8 mouse cellular contexts compared by ENCODE assay signal in genomic region chr15:98868346-98869063, GRCm38 (mm10). TPM values are rescaled to one million over a fixed set of nuclear protein-coding genes. Genes with fewer than 3 reads are reported as not detected.
DNase-seq lines count a peak whose midpoint lies in the region; ATAC-seq and TF ChIP-seq lines count a peak whose summit lies in the region.

No protein-coding gene starts in this region.

- H3K4me3 ChIP-seq in E14TG2a.4 (replicated peaks; ENCODE audit: low read length), result peak overlapping the region; percentile 99
- peak overlapping the region; percentile 89 for H3K4me3 ChIP-seq in heart, embryonic 16.5 days (ENCODE audit: low read length)
- H3K4me3 ChIP-seq in liver, postnatal 0 days (ENCODE audit: low read depth, low read length), result peak overlapping the region; percentile 87

- DNase-seq in heart, adult 11 months, result peak; percentile 91
- DNase-seq in heart, adult 18-20 months, result no peak
- peak; percentile 14 for DNase-seq in liver, postnatal 0 days
- no peak for DNase-seq in cerebellum, postnatal 14 days
- no peak for DNase-seq in urinary bladder, adult 18-20 months (ENCODE audit: low spot score in 2 of 2)
- no peak for DNase-seq in thymus, postnatal 10 days (ENCODE audit: low spot score in 2 of 2)

- H3K4me1 ChIP-seq in E14TG2a.4 (replicated peaks; ENCODE audit: low read depth, low read length), result peaks cover 67% of the 10 kb centered on the region
- peaks cover 36% of the 10 kb centered on the region for H3K4me1 ChIP-seq in heart, embryonic 16.5 days (ENCODE audit: control insufficient read depth, insufficient read depth, low read length)
- H3K4me1 ChIP-seq in liver, postnatal 0 days (ENCODE audit: insufficient read depth), result peaks cover 32% of the 10 kb centered on the region

- no peaks in the 10 kb centered on the region for H3K9me3 ChIP-seq in E14TG2a.4 (ENCODE audit: low read length)
- H3K9me3 ChIP-seq in heart, embryonic 16.5 days (replicated peaks; ENCODE audit: control insufficient read depth, low read length), result no peaks in the 10 kb centered on the region
- no peaks in the 10 kb centered on the region for H3K9me3 ChIP-seq in liver, postnatal 0 days (ENCODE audit: low read length)

- H3K27ac ChIP-seq in heart, embryonic 16.5 days (ENCODE audit: low read length), result peak overlapping the region; percentile 98
- H3K27ac ChIP-seq in liver, postnatal 0 days (ENCODE audit: low read depth), result peak overlapping the region; percentile 68

- peak overlapping the region; percentile 99 for H3K4me2 ChIP-seq in heart, embryonic 16.5 days (ENCODE audit: low read depth, low read length)
- H3K4me2 ChIP-seq in liver, postnatal 0 days (ENCODE audit: low read depth, low read length), result peak overlapping the region; percentile 98

- no peak for ATAC-seq in heart, embryonic 16.5 days (replicated peaks; ENCODE audit: extremely low read depth, insufficient read depth, low FRiP score)
- ATAC-seq in liver, postnatal 0 days, result no peak

- no peaks in the 10 kb centered on the region for H3K27me3 ChIP-seq in E14TG2a.4 (ENCODE audit: insufficient read depth, low read length)
- no peaks in the 10 kb centered on the region for H3K27me3 ChIP-seq in heart, embryonic 16.5 days (ENCODE audit: control insufficient read depth, insufficient read depth, low read length)
- no peaks in the 10 kb centered on the region for H3K27me3 ChIP-seq in liver, postnatal 0 days (ENCODE audit: insufficient read depth, low read length)

- H3K9ac ChIP-seq in heart, embryonic 16.5 days (ENCODE audit: low read length), result peak overlapping the region; percentile 99
- peak overlapping the region; percentile 99 for H3K9ac ChIP-seq in liver, postnatal 0 days (replicated peaks)

- TF ChIP-seq EP300 in liver, postnatal 0 days (IDR thresholded peaks at IDR 0.05; ENCODE audit: low read depth), result no peak

- peaks cover 63% of the 10 kb centered on the region for H3K36me3 ChIP-seq in E14TG2a.4 (ENCODE audit: insufficient read depth, low read length)
- peaks cover 30% of the 10 kb centered on the region for H3K36me3 ChIP-seq in heart, embryonic 16.5 days (ENCODE audit: control insufficient read depth, insufficient read depth)
- peaks cover 36% of the 10 kb centered on the region for H3K36me3 ChIP-seq in liver, postnatal 0 days (replicated peaks; ENCODE audit: insufficient read depth, low read length)

- no peak for TF ChIP-seq CTCF in E14TG2a.4 (conservative IDR thresholded peaks at IDR 0.05; ENCODE audit: low read length)
- TF ChIP-seq CTCF in liver, postnatal 0 days (IDR thresholded peaks at IDR 0.05; ENCODE audit: low read depth), result no peak

- WGBS in heart, embryonic 16.5 days, result 24% methylated on average over 11 of the region's 11 CpGs
- WGBS in liver, postnatal 0 days (ENCODE audit: insufficient replicate concordance), result 28% methylated on average over 11 of the region's 11 CpGs

RNA-seq across cellular contexts. Expression of gene Kmt2d, which starts 2.5 kb away (rescaled TPM):
- 10 to 100 TPM; 47.0 to 58.4 TPM for total RNA-seq in heart, adult 18-20 months (2021)
- polyA plus RNA-seq in heart, embryonic 16.5 days (2015; fragmentation: Nextera tagmentation; extraction: Ambion mirVana), result 8.5 and 8.6 TPM in 2 replicates
- 3.0 and 3.6 TPM in 2 replicates for polyA plus RNA-seq in liver, postnatal 0 days (2015; fragmentation: Nextera tagmentation; extraction: Ambion mirVana)

RNA-seq across cellular contexts. Expression of gene Rhebl1, which starts 25.8 kb away (rescaled TPM):
- 1 to 10 TPM; 1.5 to 2.2 TPM for total RNA-seq in heart, adult 18-20 months (2021)
- polyA plus RNA-seq in heart, embryonic 16.5 days (2015; fragmentation: Nextera tagmentation; extraction: Ambion mirVana), result 5.6 and 7.3 TPM in 2 replicates
- polyA plus RNA-seq in liver, postnatal 0 days (2015; fragmentation: Nextera tagmentation; extraction: Ambion mirVana), result 1.4 and 1.8 TPM in 2 replicates

RNA-seq across cellular contexts. Expression of gene Dhh, which starts 29.8 kb away (rescaled TPM):
- 1 to 10 TPM in 1 of 2 experiments, under 1 TPM in 1; 0.87 to 1.8 TPM for total RNA-seq in heart, adult 18-20 months (2021)
- 2.0 and 2.5 TPM in 2 replicates for polyA plus RNA-seq in heart, embryonic 16.5 days (2015; fragmentation: Nextera tagmentation; extraction: Ambion mirVana)
- 0.07 TPM in 1 of 2 replicates, not detected in the other for polyA plus RNA-seq in liver, postnatal 0 days (2015; fragmentation: Nextera tagmentation; extraction: Ambion mirVana)

RNA-seq across cellular contexts. Expression of gene Prkag1, which starts 37.2 kb away (rescaled TPM):
- 100 to 1,000 TPM; 107 to 125 TPM for total RNA-seq in heart, adult 18-20 months (2021)
- polyA plus RNA-seq in heart, embryonic 16.5 days (2015; fragmentation: Nextera tagmentation; extraction: Ambion mirVana), result 111 and 112 TPM in 2 replicates
- 42.0 and 47.4 TPM in 2 replicates for polyA plus RNA-seq in liver, postnatal 0 days (2015; fragmentation: Nextera tagmentation; extraction: Ambion mirVana)

RNA-seq across cellular contexts. Expression of gene Lmbr1l, which starts 49.5 kb away (rescaled TPM):
- 1 to 10 TPM; 7.4 to 9.8 TPM for total RNA-seq in heart, adult 18-20 months (2021)
- polyA plus RNA-seq in heart, embryonic 16.5 days (2015; fragmentation: Nextera tagmentation; extraction: Ambion mirVana), result 13.3 and 13.9 TPM in 2 replicates
- polyA plus RNA-seq in liver, postnatal 0 days (2015; fragmentation: Nextera tagmentation; extraction: Ambion mirVana), result 4.9 and 5.1 TPM in 2 replicates

Comparison
In these comparisons a context has a peak if more than half of its experiments do, and no peak if none do; other contexts are left out.
1. DNase-seq: peak in heart, adult 11 months (single experiment) and liver, postnatal 0 days (single experiment); none in heart, adult 18-20 months (0 of 2), cerebellum, postnatal 14 days (0 of 2), urinary bladder, adult 18-20 months (0 of 2) and thymus, postnatal 10 days (0 of 2).
2. Peak in every context shown above with its lines, with median percentiles within 50 percentile points of each other: H3K4me3 ChIP-seq.